Mouse (Mus musculus) liver, embryonic 11.5 days (tissue): ENCODE data around the gene Selenon. TPM values are rescaled to one million over a fixed set of nuclear protein-coding genes. Genes with fewer than 3 reads are reported as not detected.

Source experiments
- ATAC-seq: fragments of 200-750 bp; cut with Nextera tagmentation; replicated peaks from 2 replicates; pipeline ENCODE4 v1.8.0; 2017; ENCODE audit warnings: moderate number of reproducible peaks, mild to moderate bottlenecking, moderate TSS enrichment, moderate library complexity; ENCODE audit not compliant: low FRiP score
- DNase-seq: peaks from one replicate; pipeline ENCODE4 v3.0.0-alpha.2; 2017; ENCODE audit warnings: low spot score
- H3K27ac ChIP-seq: fragments of 300-500 bp; sonication (generic); 2 replicates; pipeline ENCODE4 v1.5.1; 2014; ENCODE audit warnings: mild to moderate bottlenecking, low read depth, low read length, control low read depth
- H3K27me3 ChIP-seq: fragments of 300-500 bp; sonication (generic); replicated peaks from 2 replicates; pipeline ENCODE4 v1.6.1; 2014; ENCODE audit warnings: low read length, mixed read lengths; ENCODE audit not compliant: control insufficient read depth, insufficient read depth
- H3K36me3 ChIP-seq: fragments of 300-500 bp; sonication (generic); 2 replicates; pipeline ENCODE4 v1.6.1; 2014; ENCODE audit warnings: mild to moderate bottlenecking, low read length, moderate library complexity, mixed read lengths; ENCODE audit not compliant: control insufficient read depth, insufficient read depth
- H3K4me1 ChIP-seq: fragments of 300-500 bp; sonication (generic); replicated peaks from 2 replicates; pipeline ENCODE4 v1.6.1; 2014; ENCODE audit warnings: low read length, mixed read lengths; ENCODE audit not compliant: control insufficient read depth, insufficient read depth
- H3K4me2 ChIP-seq: fragments of 300-500 bp; sonication (generic); 2 replicates; pipeline ENCODE4 v1.6.1; 2014; ENCODE audit warnings: mild to moderate bottlenecking, control low read depth, moderate library complexity
- H3K4me3 ChIP-seq: fragments of 300-500 bp; sonication (generic); 2 replicates; pipeline ENCODE4 v1.5.1; 2014; ENCODE audit warnings: low read depth, low read length, control low read depth
- H3K9ac ChIP-seq: fragments of 300-500 bp; sonication (generic); 2 replicates; pipeline ENCODE4 v1.6.1; 2014; ENCODE audit warnings: low read depth, low read length, control low read depth
- H3K9me3 ChIP-seq: fragments of 300-500 bp; sonication (generic); 2 replicates; pipeline ENCODE4 v1.6.1; 2016; ENCODE audit warnings: low read length, inconsistent platforms, mixed read lengths; ENCODE audit not compliant: control insufficient read depth
- WGBS: fragments of 180-500 bp; shearing (Covaris S2); extraction: QIAGEN DNeasy Blood & Tissue Kit; methylation state at CpG from one replicate; pipeline ENCODE4 v1.1.7; 2014; 5-methylcytosine and 5-hydroxymethylcytosine counted together
- polyA plus RNA-seq: library from polyadenylated mRNA; unstranded; fragments of >200 nt; fragmentation: Nextera tagmentation; extraction: Ambion mirVana; gene quantifications from 2 replicates; pipeline ENCODE4 v1.2.1, GENCODE M21; 2014

Selenon gene
- polyA plus RNA-seq, 1 experiment from 2014 or later, result 13.1 TPM

DNA sequence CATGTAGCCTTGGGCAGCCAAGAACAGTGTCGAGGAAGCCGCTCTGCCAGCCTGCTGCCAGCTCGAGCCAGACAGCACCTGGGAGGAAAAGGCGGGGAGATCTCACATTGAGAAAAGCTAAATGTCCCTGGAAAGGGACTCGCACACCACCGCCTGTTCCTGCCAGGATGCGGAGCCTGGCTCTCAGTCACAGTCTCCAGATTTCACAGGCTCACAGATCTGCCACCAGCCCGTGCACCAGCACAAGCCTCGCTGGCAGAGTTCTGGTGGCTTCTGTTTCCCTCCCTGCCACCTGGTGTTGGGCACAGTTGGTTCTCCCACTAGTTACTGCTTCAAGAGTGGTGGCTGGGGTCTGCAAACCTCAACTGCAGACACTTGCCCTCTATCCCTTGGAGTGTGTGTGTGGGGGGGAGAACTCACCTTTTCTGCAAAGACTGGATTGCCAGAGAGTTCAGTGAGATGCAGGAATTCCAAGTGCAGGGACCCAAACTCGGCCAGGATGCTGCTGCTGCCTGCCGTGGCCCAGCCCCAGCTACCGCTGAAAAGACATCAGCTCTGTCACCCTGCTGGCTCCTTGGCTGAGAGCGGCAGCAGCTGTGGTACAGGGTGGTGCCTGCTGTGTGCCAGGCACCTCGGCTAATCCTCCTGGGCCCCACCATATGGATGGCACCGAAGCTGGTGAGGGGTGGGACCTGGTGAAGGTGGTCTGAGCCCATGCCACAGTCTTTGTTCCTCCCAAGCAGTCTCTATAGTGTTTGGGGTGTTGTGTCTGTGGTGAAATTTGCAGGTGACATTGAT, 28.6 kb upstream of the Selenon start:
- ATAC-seq, result no peak
- Histone ChIP-seq H3K27me3 (no peaks in the 10 kb centered on the region), H3K27ac (no peak overlapping the region), H3K4me2 (no peak overlapping the region), H3K9ac (no peak overlapping the region), H3K9me3 (no peaks in the 10 kb centered on the region), H3K36me3 (no peaks in the 10 kb centered on the region), H3K4me1 (peaks cover 16% of the 10 kb centered on the region), H3K4me3 (no peak overlapping the region)
- DNase-seq, result no peak
- 81% methylated on average over 15 of the region's 15 CpGs for WGBS

- Histone ChIP-seq H3K4me3 (no peak overlapping the region), H3K27me3 (no peaks in the 10 kb centered on the region), H3K4me1 (peaks cover 16% of the 10 kb centered on the region), H3K27ac (no peak overlapping the region), H3K36me3 (no peaks in the 10 kb centered on the region), H3K9ac (no peak overlapping the region), H3K4me2 (no peak overlapping the region; the same call in 1 of the 2 replicates), H3K9me3 (no peaks in the 10 kb centered on the region)
- DNase-seq (no peak), ATAC-seq (no peak)
- 17% methylated on average over 5 of the region's 5 CpGs for WGBS
These were observed 27.7 kb upstream of the Selenon start for GRCm38 (mm10) chr4:134579620-134580019.

DNA sequence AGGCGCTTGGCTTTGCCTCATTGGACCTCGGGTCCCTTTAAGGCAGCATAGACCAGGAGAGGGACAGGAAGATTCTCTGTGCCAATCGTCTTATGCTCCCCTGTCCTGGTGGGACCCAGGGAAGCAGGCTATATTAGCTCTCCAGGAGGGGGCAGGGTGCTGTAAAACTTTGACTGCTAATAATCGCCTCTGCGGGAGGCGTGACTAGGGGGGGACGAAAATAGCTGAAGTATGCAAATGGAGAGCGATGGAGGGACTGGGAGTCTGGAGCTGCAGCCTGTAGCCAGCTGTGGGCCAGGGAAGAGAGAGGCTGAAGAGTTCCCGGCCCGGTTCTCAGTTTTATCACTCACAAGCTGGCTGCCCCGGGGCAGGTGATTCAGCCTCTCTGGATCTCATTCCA, 27.2 kb upstream of the Selenon start:
- Histone ChIP-seq H3K9ac (no peak overlapping the region), H3K4me1 (peaks cover 16% of the 10 kb centered on the region), H3K4me2 (peak overlapping the region; percentile 26), H3K27me3 (no peaks in the 10 kb centered on the region), H3K36me3 (0 out of 2 replicates have a peak, but pooled peaks cover 2% of the 10 kb centered on the region), H3K4me3 (no peak overlapping the region), H3K27ac (no peak overlapping the region), H3K9me3 (no peaks in the 10 kb centered on the region)
- 17% methylated on average over 11 of the region's 11 CpGs for WGBS
- DNase-seq (no peak), ATAC-seq (no peak)

GRCm38 (mm10) chr4:134578407-134578806, 26.4 kb upstream of the Selenon start:
- H3K4me2 ChIP-seq, result no peak overlapping the region
- DNase-seq (no peak), ATAC-seq (no peak)
- H3K4me1 ChIP-seq, result peaks cover 16% of the 10 kb centered on the region
- H3K4me3 ChIP-seq, result no peak overlapping the region
- H3K36me3 ChIP-seq, result 0 out of 2 replicates have a peak, but pooled peaks cover 2% of the 10 kb centered on the region
- 57% methylated on average over 5 of the region's 5 CpGs for WGBS
- no peak overlapping the region for H3K27ac ChIP-seq
- H3K9ac ChIP-seq, result no peak overlapping the region
- no peaks in the 10 kb centered on the region for H3K27me3 ChIP-seq
- no peaks in the 10 kb centered on the region for H3K9me3 ChIP-seq

DNA sequence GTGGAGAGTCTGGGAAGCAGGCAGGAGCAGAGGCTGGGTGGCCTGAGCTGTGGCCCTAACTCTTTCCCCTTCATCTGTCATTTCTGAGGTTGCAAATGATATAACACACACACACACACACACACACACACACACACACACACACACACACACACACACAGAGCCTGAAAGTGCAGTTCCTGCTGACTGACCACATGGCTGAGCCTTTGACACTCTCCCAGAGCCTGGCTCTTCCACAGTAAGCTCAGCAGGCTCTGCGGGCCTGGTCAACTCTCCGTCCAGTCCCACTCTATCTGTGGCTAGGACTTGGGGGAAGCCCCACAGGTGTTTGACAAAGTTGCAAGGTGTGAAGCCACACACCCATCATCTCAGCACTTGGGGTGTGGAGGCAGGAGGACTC, 25.3 kb upstream of the Selenon start:
- no peak overlapping the region for H3K4me3 ChIP-seq
- peaks cover 16% of the 10 kb centered on the region for H3K4me1 ChIP-seq
- H3K9ac ChIP-seq, result no peak overlapping the region
- ATAC-seq (no peak), DNase-seq (no peak)
- H3K27me3 ChIP-seq, result no peaks in the 10 kb centered on the region
- no peak overlapping the region for H3K4me2 ChIP-seq
- H3K36me3 ChIP-seq, result 0 out of 2 replicates have a peak, but pooled peaks cover 2% of the 10 kb centered on the region
- 83% methylated on average over 2 of the region's 2 CpGs for WGBS
- no peaks in the 10 kb centered on the region for H3K9me3 ChIP-seq
- H3K27ac ChIP-seq, result no peak overlapping the region

- 65% methylated on average over 11 of the region's 11 CpGs for WGBS
- ATAC-seq (no peak), DNase-seq (no peak)
- peaks cover 16% of the 10 kb centered on the region for H3K4me1 ChIP-seq
- H3K9ac ChIP-seq, result no peak overlapping the region
- H3K4me2 ChIP-seq, result no peak overlapping the region
- H3K36me3 ChIP-seq, result 0 out of 2 replicates have a peak, but pooled peaks cover 2% of the 10 kb centered on the region
- no peaks in the 10 kb centered on the region for H3K9me3 ChIP-seq
- no peaks in the 10 kb centered on the region for H3K27me3 ChIP-seq
- no peak overlapping the region for H3K4me3 ChIP-seq
- no peak overlapping the region for H3K27ac ChIP-seq
These were observed 23.5 kb upstream of the Selenon start for GRCm38 (mm10) chr4:134575486-134575885.

GRCm38 (mm10) chr4:134572449-134573300, 20.7 kb upstream of the Selenon start:
- H3K36me3 ChIP-seq, result 0 out of 2 replicates have a peak, but pooled peaks cover 2% of the 10 kb centered on the region
- H3K4me2 ChIP-seq, result no peak overlapping the region
- no peaks in the 10 kb centered on the region for H3K4me1 ChIP-seq
- H3K9ac ChIP-seq, result no peak overlapping the region
- WGBS, result 81% methylated on average over 24 of the region's 24 CpGs
- H3K9me3 ChIP-seq, result no peaks in the 10 kb centered on the region
- H3K27ac ChIP-seq, result no peak overlapping the region
- no peak for DNase-seq
- ATAC-seq, result no peak
- no peaks in the 10 kb centered on the region for H3K27me3 ChIP-seq
- no peak overlapping the region for H3K4me3 ChIP-seq

GRCm38 (mm10) chr4:134570704-134571451, 18.9 kb upstream of the Selenon start:
- ATAC-seq, result no peak
- H3K9ac ChIP-seq, result no peak overlapping the region
- no peak for DNase-seq
- WGBS, result 76% methylated on average over 14 of the region's 14 CpGs
- no peaks in the 10 kb centered on the region for H3K9me3 ChIP-seq
- H3K4me3 ChIP-seq, result no peak overlapping the region
- no peak overlapping the region for H3K4me2 ChIP-seq
- no peaks in the 10 kb centered on the region for H3K27me3 ChIP-seq
- H3K27ac ChIP-seq, result no peak overlapping the region
- no peaks in the 10 kb centered on the region for H3K4me1 ChIP-seq
- peaks cover 4% of the 10 kb centered on the region; the same call in 1 of the 2 replicates for H3K36me3 ChIP-seq
